Mouse (Mus musculus): ENCODE measurements around the gene Lrrc56. TPM values are rescaled to one million over a fixed set of nuclear protein-coding genes. Genes with fewer than 3 reads are reported as not detected.

Lrrc56 gene
- polyA plus RNA-seq, 1 experiment, result 131 TPM

- TF ChIP-seq CTCF (IDR thresholded peaks at IDR 0.05; ENCODE audit: control insufficient read depth, insufficient read depth, insufficient replicate concordance, low read depth, low read length) (no peak), POLR2A (IDR thresholded peaks at IDR 0.05; ENCODE audit: control insufficient read depth, low read depth, low read length) (no peak)
- Histone ChIP-seq H3K4me1 (ENCODE audit: control insufficient read depth, insufficient read depth, low read length) (peaks cover 7% of the 10 kb centered on the region), H3K4me3 (ENCODE audit: control insufficient read depth, low read depth, low read length) (no peak overlapping the region), H3K27me3 (ENCODE audit: control insufficient read depth, insufficient read depth, low read length) (no peaks in the 10 kb centered on the region), H3K27ac (ENCODE audit: control insufficient read depth, insufficient read depth, low read depth, low read length) (no peak overlapping the region), H3K36me3 (ENCODE audit: control insufficient read depth, insufficient read depth, low read length) (no peaks in the 10 kb centered on the region)
Measured at GRCm38 (mm10) chr7:141164397-141164796, 29.6 kb upstream of the Lrrc56 start.

- H3K4me3 ChIP-seq (ENCODE audit: control insufficient read depth, low read depth, low read length), result no peak overlapping the region
- H3K36me3 ChIP-seq (ENCODE audit: control insufficient read depth, insufficient read depth, low read length), result no peaks in the 10 kb centered on the region
- H3K27me3 ChIP-seq (ENCODE audit: control insufficient read depth, insufficient read depth, low read length), result no peaks in the 10 kb centered on the region
- H3K4me1 ChIP-seq (ENCODE audit: control insufficient read depth, insufficient read depth, low read length), result peaks cover 7% of the 10 kb centered on the region
- H3K27ac ChIP-seq (ENCODE audit: control insufficient read depth, insufficient read depth, low read depth, low read length), result no peak overlapping the region
- TF ChIP-seq POLR2A (IDR thresholded peaks at IDR 0.05; ENCODE audit: control insufficient read depth, low read depth, low read length) (no peak), CTCF (IDR thresholded peaks at IDR 0.05; ENCODE audit: control insufficient read depth, insufficient read depth, insufficient replicate concordance, low read depth, low read length) (no peak)
Measured at GRCm38 (mm10) chr7:141164850-141165249, 29.1 kb upstream of the Lrrc56 start.

- Histone ChIP-seq H3K4me3 (ENCODE audit: control insufficient read depth, low read depth, low read length) (peak overlapping the region; percentile 68), H3K27ac (ENCODE audit: control insufficient read depth, insufficient read depth, low read depth, low read length) (peak overlapping the region; percentile 45), H3K4me1 (ENCODE audit: control insufficient read depth, insufficient read depth, low read length) (peaks cover 7% of the 10 kb centered on the region), H3K36me3 (ENCODE audit: control insufficient read depth, insufficient read depth, low read length) (no peaks in the 10 kb centered on the region), H3K27me3 (ENCODE audit: control insufficient read depth, insufficient read depth, low read length) (no peaks in the 10 kb centered on the region)
- TF ChIP-seq CTCF (IDR thresholded peaks at IDR 0.05; ENCODE audit: control insufficient read depth, insufficient read depth, insufficient replicate concordance, low read depth, low read length) (no peak), POLR2A (IDR thresholded peaks at IDR 0.05; ENCODE audit: control insufficient read depth, low read depth, low read length) (no peak)
Measured at GRCm38 (mm10) chr7:141167901-141168517, 25.9 kb upstream of the Lrrc56 start.

- TF ChIP-seq CTCF (IDR thresholded peaks at IDR 0.05; ENCODE audit: control insufficient read depth, insufficient read depth, insufficient replicate concordance, low read depth, low read length) (no peak), POLR2A (IDR thresholded peaks at IDR 0.05; ENCODE audit: control insufficient read depth, low read depth, low read length) (no peak; the same call in 1 of the 2 replicates)
- no peaks in the 10 kb centered on the region for H3K36me3 ChIP-seq (ENCODE audit: control insufficient read depth, insufficient read depth, low read length)
- peaks cover 7% of the 10 kb centered on the region for H3K4me1 ChIP-seq (ENCODE audit: control insufficient read depth, insufficient read depth, low read length)
- peak overlapping the region; percentile 45 for H3K27ac ChIP-seq (ENCODE audit: control insufficient read depth, insufficient read depth, low read depth, low read length)
- no peaks in the 10 kb centered on the region for H3K27me3 ChIP-seq (ENCODE audit: control insufficient read depth, insufficient read depth, low read length)
- H3K4me3 ChIP-seq (ENCODE audit: control insufficient read depth, low read depth, low read length), result peak overlapping the region; percentile 68
Measured at GRCm38 (mm10) chr7:141168518-141168953, 25.4 kb upstream of the Lrrc56 start.

GRCm38 (mm10) chr7:141169300-141169699 lies 24.7 kb upstream of the Lrrc56 start:
- no peak overlapping the region for H3K27ac ChIP-seq (ENCODE audit: control insufficient read depth, insufficient read depth, low read depth, low read length)
- H3K4me3 ChIP-seq (ENCODE audit: control insufficient read depth, low read depth, low read length), result no peak overlapping the region
- TF ChIP-seq POLR2A (IDR thresholded peaks at IDR 0.05; ENCODE audit: control insufficient read depth, low read depth, low read length) (no peak), CTCF (IDR thresholded peaks at IDR 0.05; ENCODE audit: control insufficient read depth, insufficient read depth, insufficient replicate concordance, low read depth, low read length) (no peak)
- H3K36me3 ChIP-seq (ENCODE audit: control insufficient read depth, insufficient read depth, low read length), result no peaks in the 10 kb centered on the region
- peaks cover 7% of the 10 kb centered on the region for H3K4me1 ChIP-seq (ENCODE audit: control insufficient read depth, insufficient read depth, low read length)
- H3K27me3 ChIP-seq (ENCODE audit: control insufficient read depth, insufficient read depth, low read length), result no peaks in the 10 kb centered on the region

GRCm38 (mm10) chr7:141169866-141170265 lies 24.1 kb upstream of the Lrrc56 start:
- no peak for TF ChIP-seq POLR2A (IDR thresholded peaks at IDR 0.05; ENCODE audit: control insufficient read depth, low read depth, low read length)
- TF ChIP-seq CTCF (IDR thresholded peaks at IDR 0.05; ENCODE audit: control insufficient read depth, insufficient read depth, insufficient replicate concordance, low read depth, low read length), result no peak
- Histone ChIP-seq H3K36me3 (ENCODE audit: control insufficient read depth, insufficient read depth, low read length) (no peaks in the 10 kb centered on the region), H3K27me3 (ENCODE audit: control insufficient read depth, insufficient read depth, low read length) (no peaks in the 10 kb centered on the region), H3K4me1 (ENCODE audit: control insufficient read depth, insufficient read depth, low read length) (peaks cover 7% of the 10 kb centered on the region), H3K4me3 (ENCODE audit: control insufficient read depth, low read depth, low read length) (no peak overlapping the region), H3K27ac (ENCODE audit: control insufficient read depth, insufficient read depth, low read depth, low read length) (no peak overlapping the region)

- peak within 1 kb of the TSS; percentile 95 for H3K27ac ChIP-seq (ENCODE audit: control insufficient read depth, insufficient read depth, low read depth, low read length)
- no peaks in the 10 kb centered on the region for H3K27me3 ChIP-seq (ENCODE audit: control insufficient read depth, insufficient read depth, low read length)
- no peaks in the 10 kb centered on the region for H3K36me3 ChIP-seq (ENCODE audit: control insufficient read depth, insufficient read depth, low read length)
- H3K4me3 ChIP-seq (ENCODE audit: control insufficient read depth, low read depth, low read length), result peak within 1 kb of the TSS; percentile 94
- peaks cover 7% of the 10 kb centered on the region for H3K4me1 ChIP-seq (ENCODE audit: control insufficient read depth, insufficient read depth, low read length)
- TF ChIP-seq CTCF (IDR thresholded peaks at IDR 0.05; ENCODE audit: control insufficient read depth, insufficient read depth, insufficient replicate concordance, low read depth, low read length) (no peak), POLR2A (IDR thresholded peaks at IDR 0.05; ENCODE audit: control insufficient read depth, low read depth, low read length) (no peak)
Measured at GRCm38 (mm10) chr7:141172116-141173006, 21.6 kb upstream of the Lrrc56 start, which contains the start of gene Rnh1. Gene Rnh1, minus strand, starts transcription at chr7:141172857.
